13 mouse cellular contexts compared by ENCODE assay signal in genomic region chr4:139578389-139578788, GRCm38 (mm10). TPM values are rescaled to one million over a fixed set of nuclear protein-coding genes. Genes with fewer than 3 reads are reported as not detected.
DNase-seq lines count a peak whose midpoint lies in the region; ATAC-seq lines count a peak whose summit lies in the region.
"Had no signal": no experiment of that assay in that cellular context is flagged by ENCODE, and none has a peak within 500 bp of the region (broad histone marks: within the 10 kb centered on the region; RNA-seq: fewer than 3 reads in every experiment).

No protein-coding gene starts in this region.

- no peak for DNase-seq in heart, adult 18-20 months
- no peak for DNase-seq in liver, embryonic 11.5 days (ENCODE audit: low spot score)
- no peak for DNase-seq in liver
- DNase-seq in induced T-regulatory cell, adult 2 months (ENCODE audit: low read depth): peak; percentile 80
- no peak for DNase-seq in gastrocnemius, postnatal 14 days

- ATAC-seq in heart, embryonic 15.5 days (replicated peaks; ENCODE audit: insufficient number of reproducible peaks, insufficient read depth, low FRiP score, low read depth): no peak
- no peak for ATAC-seq in liver, embryonic 11.5 days (replicated peaks; ENCODE audit: low FRiP score)
- no peak for ATAC-seq in neural tube, embryonic 13.5 days (ENCODE audit: low read depth)
- ATAC-seq: forebrain, embryonic 15.5 days; midbrain, embryonic 13.5 days had no signal

- H3K9me3 ChIP-seq in heart, embryonic 15.5 days (replicated peaks): no peaks in the 10 kb centered on the region
- no peaks in the 10 kb centered on the region for H3K9me3 ChIP-seq in liver, embryonic 11.5 days (ENCODE audit: control insufficient read depth, low read length)
- H3K9me3 ChIP-seq in neural tube, embryonic 13.5 days: no peaks in the 10 kb centered on the region
- H3K9me3 ChIP-seq: forebrain, embryonic 15.5 days; hindbrain, embryonic 15.5 days; midbrain, embryonic 13.5 days had no signal

- H3K4me2 ChIP-seq in heart, embryonic 15.5 days: peak overlapping the region; percentile 48
- peak overlapping the region; percentile 34; the same call in 1 of the 2 replicates for H3K4me2 ChIP-seq in liver, embryonic 11.5 days
- peak overlapping the region; percentile 89 for H3K4me2 ChIP-seq in neural tube, embryonic 13.5 days
- H3K4me2 ChIP-seq: forebrain, embryonic 15.5 days; hindbrain, embryonic 15.5 days; midbrain, embryonic 13.5 days had no signal

- WGBS in heart, embryonic 15.5 days: 80% methylated on average over 8 of the region's 8 CpGs
- 84% methylated on average over 8 of the region's 8 CpGs for WGBS in liver, embryonic 11.5 days
- 86% methylated on average over 8 of the region's 8 CpGs for WGBS in neural tube, embryonic 13.5 days

- H3K27ac ChIP-seq in heart, embryonic 15.5 days: 0 out of 2 replicates have a peak overlapping the region, but pooled peaks have one; percentile 5
- no peak overlapping the region for H3K27ac ChIP-seq in liver, embryonic 11.5 days (ENCODE audit: low read depth, low read length)
- peak overlapping the region; percentile 91; the same call in 1 of the 2 replicates for H3K27ac ChIP-seq in neural tube, embryonic 13.5 days (replicated peaks)
- H3K27ac ChIP-seq: forebrain, embryonic 15.5 days; hindbrain, embryonic 15.5 days; liver, embryonic 14.5 days; midbrain, embryonic 13.5 days had no signal

- intact Hi-C loops in gastrocnemius, postnatal 14 days (cut with DNase I; ENCODE audit: low total_unique reads): no loop called here

- H3K27me3 ChIP-seq in heart, embryonic 15.5 days: no peaks in the 10 kb centered on the region
- H3K27me3 ChIP-seq in liver, embryonic 11.5 days (replicated peaks; ENCODE audit: control insufficient read depth, insufficient read depth, low read length): peaks cover 26% of the 10 kb centered on the region
- no peaks in the 10 kb centered on the region for H3K27me3 ChIP-seq in neural tube, embryonic 13.5 days
- H3K27me3 ChIP-seq: forebrain, embryonic 15.5 days; hindbrain, embryonic 15.5 days had no signal

- 0 out of 2 replicates have a peak overlapping the region, but pooled peaks have one; percentile 6 for H3K4me3 ChIP-seq in heart, embryonic 15.5 days
- H3K4me3 ChIP-seq in liver, embryonic 11.5 days (ENCODE audit: low read depth, low read length): no peak overlapping the region
- peak overlapping the region; percentile 8 for H3K4me3 ChIP-seq in neural tube, embryonic 13.5 days
- H3K4me3 ChIP-seq: forebrain, embryonic 15.5 days; hindbrain, embryonic 15.5 days; midbrain, embryonic 13.5 days had no signal

- H3K9ac ChIP-seq in heart, embryonic 15.5 days: no peak overlapping the region
- no peak overlapping the region for H3K9ac ChIP-seq in liver, embryonic 11.5 days (ENCODE audit: low read depth, low read length)
- peak overlapping the region; percentile 54 for H3K9ac ChIP-seq in neural tube, embryonic 13.5 days
- H3K9ac ChIP-seq: forebrain, embryonic 15.5 days; hindbrain, embryonic 15.5 days; liver, embryonic 14.5 days; midbrain, embryonic 13.5 days had no signal

- no peaks in the 10 kb centered on the region for H3K36me3 ChIP-seq in heart, embryonic 15.5 days
- no peaks in the 10 kb centered on the region for H3K36me3 ChIP-seq in liver, embryonic 11.5 days (ENCODE audit: control insufficient read depth, insufficient read depth, low read length)
- no peaks in the 10 kb centered on the region for H3K36me3 ChIP-seq in neural tube, embryonic 13.5 days
- H3K36me3 ChIP-seq: forebrain, embryonic 15.5 days; hindbrain, embryonic 15.5 days; midbrain, embryonic 13.5 days had no signal

- peaks cover 79% of the 10 kb centered on the region for H3K4me1 ChIP-seq in heart, embryonic 15.5 days (replicated peaks)
- H3K4me1 ChIP-seq in liver, embryonic 11.5 days (replicated peaks; ENCODE audit: control insufficient read depth, insufficient read depth, low read length): peaks cover 56% of the 10 kb centered on the region
- H3K4me1 ChIP-seq in neural tube, embryonic 13.5 days (replicated peaks): peaks cover 89% of the 10 kb centered on the region

RNA-seq across cellular contexts. Expression of gene Gm21969, which starts 24.6 kb away (rescaled TPM):
- polyA plus RNA-seq in heart, embryonic 15.5 days (2015; fragmentation: Nextera tagmentation; extraction: Ambion mirVana): 0.05 TPM in 1 of 2 replicates, not detected in the other
- total RNA-seq in heart, adult 18-20 months (2021): not detected
- polyA plus RNA-seq in liver, embryonic 11.5 days (2014; fragmentation: Nextera tagmentation; extraction: Ambion mirVana): not detected in 2 replicates
- polyA plus RNA-seq in neural tube, embryonic 13.5 days (2015; fragmentation: Nextera tagmentation; extraction: Ambion mirVana): not detected in 2 replicates
- not detected for total RNA-seq in gastrocnemius, postnatal 14 days (2021)
- total RNA-seq: layer of hippocampus, postnatal 14 days had no signal
- polyA plus RNA-seq: embryonic facial prominence, embryonic 11.5 days; forebrain, embryonic 15.5 days; hindbrain, embryonic 15.5 days; liver, embryonic 14.5 days; midbrain, embryonic 13.5 days had no signal

RNA-seq across cellular contexts. Expression of gene Aldh4a1, which starts 44.3 kb away (rescaled TPM):
- 25.2 and 33.2 TPM in 2 replicates for polyA plus RNA-seq in heart, embryonic 15.5 days (2015; fragmentation: Nextera tagmentation; extraction: Ambion mirVana)
- 10 to 100 TPM; 84.7 to 90.8 TPM for total RNA-seq in heart, adult 18-20 months (2021)
- polyA plus RNA-seq in liver, embryonic 11.5 days (2014; fragmentation: Nextera tagmentation; extraction: Ambion mirVana): 45.2 and 52.0 TPM in 2 replicates
- polyA plus RNA-seq in neural tube, embryonic 13.5 days (2015; fragmentation: Nextera tagmentation; extraction: Ambion mirVana): 23.6 and 24.5 TPM in 2 replicates
- 10 to 100 TPM; 45.0 to 47.7 TPM for total RNA-seq in gastrocnemius, postnatal 14 days (2021)

RNA-seq across cellular contexts. Expression of gene Iffo2, which starts 48.0 kb away (rescaled TPM):
- polyA plus RNA-seq in heart, embryonic 15.5 days (2015; fragmentation: Nextera tagmentation; extraction: Ambion mirVana): 2.4 and 3.4 TPM in 2 replicates
- total RNA-seq in heart, adult 18-20 months (2021): 1 to 10 TPM; 4.3 to 4.4 TPM
- polyA plus RNA-seq in liver, embryonic 11.5 days (2014; fragmentation: Nextera tagmentation; extraction: Ambion mirVana): 1.8 and 2.2 TPM in 2 replicates
- polyA plus RNA-seq in neural tube, embryonic 13.5 days (2015; fragmentation: Nextera tagmentation; extraction: Ambion mirVana): 4.6 and 5.3 TPM in 2 replicates
- 1 to 10 TPM; 3.9 to 4.9 TPM for total RNA-seq in gastrocnemius, postnatal 14 days (2021)

Comparison
In these comparisons a context has a peak if more than half of its experiments do, and no peak if none do; other contexts are left out.
1. H3K4me2 ChIP-seq: peak in every context shown above with its lines; median percentile 89 in neural tube, embryonic 13.5 days; 48 in heart, embryonic 15.5 days; 34 in liver, embryonic 11.5 days.